Mouse (Mus musculus) kidney, embryonic 16.5 days (tissue): ENCODE measurements around the gene Muc1. TPM values are rescaled to one million over a fixed set of nuclear protein-coding genes. Genes with fewer than 3 reads are reported as not detected.

Experiments used
- ATAC-seq: fragments of 200-750 bp; cut with Nextera tagmentation; 2 replicates; pipeline ENCODE4 v1.8.0; 2017; ENCODE audit warnings: moderate TSS enrichment; ENCODE audit not compliant: low FRiP score, low TSS enrichment
- H3K27ac ChIP-seq: fragments of 300-500 bp; sonication (generic); 2 replicates; pipeline ENCODE4 v1.5.1; 2014; ENCODE audit warnings: low read length
- H3K27me3 ChIP-seq: fragments of 300-500 bp; sonication (generic); 2 replicates; pipeline ENCODE4 v1.6.1; 2014; ENCODE audit warnings: low read length, control low read depth, mixed read lengths; ENCODE audit not compliant: insufficient read depth
- H3K36me3 ChIP-seq: fragments of 300-500 bp; sonication (generic); 2 replicates; pipeline ENCODE4 v1.6.1; 2014; ENCODE audit warnings: low read length, control low read depth, mixed read lengths; ENCODE audit not compliant: insufficient read depth
- H3K4me1 ChIP-seq: fragments of 300-500 bp; sonication (generic); 2 replicates; pipeline ENCODE4 v1.6.1; 2014; ENCODE audit warnings: low read length, control low read depth, mixed read lengths; ENCODE audit not compliant: insufficient read depth
- H3K4me2 ChIP-seq: fragments of 300-500 bp; sonication (generic); replicated peaks from 2 replicates; pipeline ENCODE4 v1.6.1; 2014; ENCODE audit warnings: low read depth, low read length
- H3K4me3 ChIP-seq: fragments of 300-500 bp; sonication (generic); 2 replicates; pipeline ENCODE4 v1.5.1; 2014; ENCODE audit warnings: mild to moderate bottlenecking, low read length
- H3K9ac ChIP-seq: fragments of 300-500 bp; sonication (generic); replicated peaks from 2 replicates; pipeline ENCODE4 v1.6.1; 2014; ENCODE audit warnings: low read length
- H3K9me3 ChIP-seq: fragments of 300-500 bp; sonication (generic); 2 replicates; pipeline ENCODE4 v1.6.1; 2016; ENCODE audit warnings: low read length, control low read depth
- WGBS: fragments of 180-500 bp; shearing (Covaris S2); extraction: QIAGEN DNeasy Blood & Tissue Kit; methylation state at CpG from one replicate; pipeline ENCODE4 v1.1.7; 2014; 5-methylcytosine and 5-hydroxymethylcytosine counted together
- polyA plus RNA-seq: library from polyadenylated mRNA; unstranded; fragments of >200 nt; fragmentation: Nextera tagmentation; extraction: Ambion mirVana; gene quantifications from 2 replicates; pipeline ENCODE4 v1.2.1, GENCODE M21; 2015

Gene Muc1
- polyA plus RNA-seq, 1 experiment from 2014 or later = 23.6 TPM

- Histone ChIP-seq H3K4me2 (no peak overlapping the region; the same call in 1 of the 2 replicates), H3K4me1 (peaks cover 36% of the 10 kb centered on the region), H3K27ac (no peak overlapping the region), H3K9me3 (no peaks in the 10 kb centered on the region), H3K36me3 (peaks cover 30% of the 10 kb centered on the region), H3K9ac (no peak overlapping the region), H3K4me3 (no peak overlapping the region), H3K27me3 (no peaks in the 10 kb centered on the region)
- no peak for ATAC-seq
- WGBS = 92% methylated on average over 13 of the region's 13 CpGs
Observed at GRCm38 (mm10) chr3:89276061-89276460, 47.2 kb downstream of the Muc1 start.

GRCm38 (mm10) chr3:89277281-89278021 lies 48.6 kb downstream of the Muc1 start:
- Histone ChIP-seq H3K4me1 (peaks cover 44% of the 10 kb centered on the region), H3K36me3 (peaks cover 22% of the 10 kb centered on the region), H3K9ac (peak overlapping the region; percentile 75), H3K27me3 (no peaks in the 10 kb centered on the region), H3K4me3 (peak overlapping the region; percentile 59), H3K4me2 (peak overlapping the region; percentile 91), H3K27ac (peak overlapping the region; percentile 88), H3K9me3 (no peaks in the 10 kb centered on the region)
- 20% methylated on average over 14 of the region's 14 CpGs for WGBS
- peak; percentile 13 for ATAC-seq

- 31% methylated on average over 7 of the region's 7 CpGs for WGBS
- peak; percentile 43 for ATAC-seq
- H3K9ac ChIP-seq = peak overlapping the region; percentile 75
Observed at GRCm38 (mm10) chr3:89278107-89278506, 49.2 kb downstream of the Muc1 start.

DNA sequence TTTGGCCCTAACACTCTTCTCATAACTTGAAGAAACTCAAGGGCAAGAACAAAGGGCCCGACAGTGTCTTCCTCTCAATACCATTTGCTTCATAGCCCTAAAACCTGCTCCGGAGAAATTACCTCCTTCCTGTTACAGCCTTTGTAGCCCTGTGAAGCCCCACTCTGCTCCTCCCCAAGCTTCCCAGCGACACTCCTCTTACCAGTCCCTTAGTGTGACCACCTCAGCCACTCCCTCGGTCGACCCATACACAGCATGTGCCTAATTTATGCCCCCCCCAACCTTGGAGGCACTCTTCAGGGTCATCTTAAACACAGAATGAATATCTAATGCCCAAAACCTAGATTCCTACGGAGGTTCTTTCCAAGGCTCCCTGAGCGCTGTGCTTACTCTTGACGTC lies 49.8 kb downstream of the Muc1 start:
- 7% methylated on average over 8 of the region's 8 CpGs for WGBS
- peaks cover 15% of the 10 kb centered on the region for H3K36me3 ChIP-seq
- peak overlapping the region; percentile 59 for H3K4me3 ChIP-seq
- H3K27me3 ChIP-seq = no peaks in the 10 kb centered on the region
- peak overlapping the region; percentile 91 for H3K4me2 ChIP-seq
- H3K27ac ChIP-seq = peak overlapping the region; percentile 88
- no peak for ATAC-seq
- H3K9me3 ChIP-seq = no peaks in the 10 kb centered on the region
- H3K9ac ChIP-seq = peak overlapping the region; percentile 75
- H3K4me1 ChIP-seq = peaks cover 44% of the 10 kb centered on the region

More at GRCm38 (mm10) chr3:89278107-89278506, 49.2 kb downstream of the Muc1 start:
- Histone ChIP-seq H3K27me3 (no peaks in the 10 kb centered on the region), H3K9me3 (no peaks in the 10 kb centered on the region), H3K4me1 (peaks cover 44% of the 10 kb centered on the region), H3K4me2 (peak overlapping the region; percentile 91), H3K36me3 (peaks cover 18% of the 10 kb centered on the region), H3K4me3 (peak overlapping the region; percentile 59), H3K27ac (peak overlapping the region; percentile 88)

DNA sequence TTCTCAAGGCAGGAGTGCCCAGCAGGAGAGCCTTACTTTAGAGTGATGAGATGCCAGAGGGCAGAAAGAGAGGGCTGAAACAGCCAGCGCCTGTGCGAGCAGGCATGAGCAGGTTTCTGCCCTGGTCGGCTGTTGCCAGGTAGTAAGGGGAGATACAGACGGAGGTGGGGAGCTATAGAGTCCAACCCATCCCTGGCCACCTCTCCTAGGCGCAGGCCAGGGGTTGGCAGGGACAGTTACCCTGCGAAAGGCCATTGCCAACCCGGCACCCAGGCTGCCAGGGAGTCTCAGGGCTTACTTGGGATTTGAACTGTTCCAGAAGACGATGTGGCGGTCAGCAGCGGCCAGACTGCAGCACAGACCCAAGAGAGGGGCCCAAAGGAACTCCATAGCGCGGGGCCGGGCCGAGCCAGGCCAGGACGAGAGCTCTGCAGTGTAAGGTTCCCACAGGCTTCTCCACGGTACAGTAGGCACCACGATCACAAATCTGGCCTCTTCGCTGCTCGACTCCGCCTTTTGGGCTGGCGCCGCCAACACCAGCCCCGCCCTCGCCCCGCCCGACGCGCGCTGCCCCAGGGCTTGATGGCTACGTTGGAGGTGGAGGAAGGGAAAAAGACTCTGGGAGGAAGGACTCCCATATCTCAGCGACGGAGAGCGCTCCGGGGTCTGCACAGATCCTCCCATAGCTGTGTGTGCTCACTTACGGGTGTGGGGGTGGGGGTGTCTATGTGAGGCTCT lies 50.5 kb downstream of the Muc1 start:
- 2% methylated on average over 35 of the region's 35 CpGs for WGBS

GRCm38 (mm10) chr3:89280050-89280605 lies 51.3 kb downstream of the Muc1 start:
- peak overlapping the region; percentile 59 for H3K4me3 ChIP-seq

More for the DNA sequence above, 50.5 kb downstream of the Muc1 start:
- Histone ChIP-seq H3K27ac (peak overlapping the region; percentile 88), H3K9ac (peak overlapping the region; percentile 75), H3K4me3 (peak overlapping the region; percentile 59), H3K9me3 (no peaks in the 10 kb centered on the region), H3K4me2 (peak overlapping the region; percentile 91), H3K36me3 (peaks cover 14% of the 10 kb centered on the region), H3K27me3 (no peaks in the 10 kb centered on the region), H3K4me1 (peaks cover 51% of the 10 kb centered on the region)
- peak; percentile 83 for ATAC-seq

DNA sequence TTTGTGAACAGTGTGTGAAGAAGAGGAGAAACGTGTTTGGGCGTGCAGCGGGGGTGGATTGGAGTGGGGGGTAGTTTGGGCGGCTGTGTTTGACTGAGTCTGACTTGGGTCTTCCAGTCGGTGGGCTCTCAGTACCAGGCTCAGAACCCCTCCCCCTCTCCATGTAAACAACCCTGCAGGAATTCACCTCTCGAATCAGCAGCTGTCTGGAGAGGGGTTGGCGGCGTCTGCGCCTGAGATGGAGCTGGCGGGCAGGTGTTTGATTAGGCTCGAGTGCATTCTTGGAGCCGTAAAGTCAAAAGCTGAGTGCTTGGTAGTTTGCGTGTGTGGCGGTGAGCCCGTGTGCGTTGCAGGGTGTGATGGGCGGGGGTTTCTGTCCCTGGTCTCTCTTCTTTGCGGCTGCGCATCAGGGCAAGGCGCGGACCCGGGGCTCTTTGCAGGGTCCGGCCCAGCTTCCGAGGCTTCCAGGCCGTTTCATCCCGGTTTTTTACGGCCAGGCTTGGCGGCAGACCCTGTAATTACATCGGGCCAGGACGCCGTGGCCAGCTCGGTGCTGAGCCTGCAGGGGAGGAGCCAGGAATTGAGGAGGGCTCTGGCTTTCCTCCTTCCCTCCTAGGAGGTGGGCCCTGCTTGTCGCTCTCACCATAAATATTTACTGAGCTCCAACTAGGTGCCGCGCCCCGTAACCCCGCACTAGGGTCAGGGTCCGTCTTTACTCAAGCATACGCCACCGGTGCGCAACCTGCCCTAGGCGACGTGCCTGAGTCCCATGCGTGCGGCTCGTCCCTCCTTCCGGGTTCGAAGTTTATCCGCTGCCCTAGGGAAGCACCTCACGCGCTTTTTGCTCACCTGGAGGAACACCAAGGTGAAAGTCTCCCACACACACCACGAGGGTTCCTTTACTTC lies 52.0 kb downstream of the Muc1 start, which contains the start of gene Efna1:
Gene Efna1, minus strand, starts transcription at position 537 of the 906 bp plus-strand sequence.
- no peaks in the 10 kb centered on the region for H3K9me3 ChIP-seq
- H3K9ac ChIP-seq = peak within 1 kb of the TSS; percentile 75
- peak within 1 kb of the TSS; percentile 59 for H3K4me3 ChIP-seq
- peaks cover 50% of the 10 kb centered on the region for H3K4me1 ChIP-seq
- no peaks in the 10 kb centered on the region for H3K27me3 ChIP-seq
- peak within 1 kb of the TSS; percentile 91 for H3K4me2 ChIP-seq
- peak within 1 kb of the TSS; percentile 88 for H3K27ac ChIP-seq
- H3K36me3 ChIP-seq = peaks cover 3% of the 10 kb centered on the region
- ATAC-seq = peak; percentile 44
- under 1% methylated on average over 52 of the region's 52 CpGs for WGBS

More at GRCm38 (mm10) chr3:89280050-89280605, 51.3 kb downstream of the Muc1 start:
- Histone ChIP-seq H3K9ac (peak overlapping the region; percentile 75), H3K27ac (peak overlapping the region; percentile 88), H3K9me3 (no peaks in the 10 kb centered on the region), H3K27me3 (no peaks in the 10 kb centered on the region), H3K4me1 (peaks cover 51% of the 10 kb centered on the region), H3K4me2 (peak overlapping the region; percentile 91), H3K36me3 (peaks cover 10% of the 10 kb centered on the region)
- WGBS = under 1% methylated on average over 29 of the region's 29 CpGs
- ATAC-seq = no peak

DNA sequence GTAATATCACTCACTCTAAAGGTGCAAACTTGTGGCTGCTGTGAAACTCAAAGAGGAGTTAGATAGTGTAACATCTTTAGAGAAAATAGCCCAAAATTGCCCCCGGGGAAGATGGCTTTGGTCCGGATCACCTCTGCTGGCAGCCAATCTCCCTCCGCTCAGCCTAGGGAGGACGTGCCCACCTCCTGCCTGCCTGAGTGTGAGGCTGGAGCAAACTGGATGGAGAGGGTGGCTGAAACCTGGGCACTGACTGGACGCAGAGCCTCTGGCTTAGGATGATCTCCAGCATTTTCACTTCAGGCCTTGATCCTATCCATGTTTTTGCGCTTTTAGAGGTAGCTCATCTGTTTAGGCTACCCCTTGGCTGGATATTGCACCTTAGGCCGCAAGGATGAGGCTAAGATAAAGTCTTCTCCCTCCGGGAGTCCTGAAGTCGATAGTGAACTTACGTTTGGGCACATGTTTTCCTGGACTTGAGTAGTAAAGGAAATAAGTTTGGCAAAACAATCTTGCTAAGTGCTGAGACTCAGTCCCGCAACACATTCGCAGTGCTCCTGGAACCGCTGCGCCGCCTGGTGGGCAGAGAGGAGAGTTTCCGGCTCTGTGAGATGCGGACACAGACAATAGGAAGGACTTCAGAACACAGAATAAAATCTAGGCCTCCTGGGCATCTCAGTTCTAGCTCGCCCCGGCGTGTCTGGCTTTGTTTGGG lies 52.9 kb downstream of the Muc1 start:
- no peaks in the 10 kb centered on the region for H3K36me3 ChIP-seq
- H3K27ac ChIP-seq = peak overlapping the region; percentile 88
- H3K4me1 ChIP-seq = peaks cover 42% of the 10 kb centered on the region
- no peak for ATAC-seq
- no peaks in the 10 kb centered on the region for H3K27me3 ChIP-seq
- peak overlapping the region; percentile 91 for H3K4me2 ChIP-seq
- H3K4me3 ChIP-seq = peak overlapping the region; percentile 59
- peak overlapping the region; percentile 75 for H3K9ac ChIP-seq
- H3K9me3 ChIP-seq = no peaks in the 10 kb centered on the region
- WGBS = 13% methylated on average over 20 of the region's 20 CpGs
